ENCODE assay signal across 7 mouse cellular contexts in genomic region chr9:71188647-71189415, GRCm38 (mm10). TPM values are rescaled to one million over a fixed set of nuclear protein-coding genes. Genes with fewer than 3 reads are reported as not detected.
DNase-seq lines count a peak whose midpoint lies in the region; ATAC-seq and TF ChIP-seq lines count a peak whose summit lies in the region.

No protein-coding gene starts in this region.

- peak; percentile 79; the same call in 1 of the 2 replicates for TF ChIP-seq CTCF in small intestine, adult 2 months (IDR thresholded peaks at IDR 0.05; ENCODE audit: extremely low read depth, insufficient read length, insufficient replicate concordance, low read depth, low read length)

- H3K27ac ChIP-seq in intestine, embryonic 15.5 days = no peak overlapping the region
- no peak overlapping the region for H3K27ac ChIP-seq in midbrain, embryonic 10.5 days (replicated peaks)
- no peak overlapping the region for H3K27ac ChIP-seq in small intestine, adult 2 months (ENCODE audit: insufficient read depth, low read depth, low read length)

- no peaks in the 10 kb centered on the region for H3K4me1 ChIP-seq in intestine, embryonic 15.5 days (replicated peaks)
- H3K4me1 ChIP-seq in midbrain, embryonic 10.5 days = peaks cover 6% of the 10 kb centered on the region; the same call in 1 of the 2 replicates
- H3K4me1 ChIP-seq in small intestine, adult 2 months (ENCODE audit: control insufficient read depth, insufficient read depth, insufficient read length, low read length) = no peaks in the 10 kb centered on the region

- H3K9me3 ChIP-seq in intestine, embryonic 15.5 days = no peaks in the 10 kb centered on the region
- no peaks in the 10 kb centered on the region for H3K9me3 ChIP-seq in midbrain, embryonic 10.5 days (replicated peaks)

- no peak overlapping the region for H3K9ac ChIP-seq in intestine, embryonic 15.5 days

- peak overlapping the region; percentile 45 for H3K4me2 ChIP-seq in intestine, embryonic 15.5 days (replicated peaks)

- 13% methylated on average over 12 of the region's 12 CpGs for WGBS in intestine, embryonic 15.5 days
- 17% methylated on average over 12 of the region's 12 CpGs for WGBS in midbrain, embryonic 10.5 days
- WGBS in small intestine, adult 2 months = 4% methylated on average over 12 of the region's 12 CpGs

- intact Hi-C loops in gastrocnemius, postnatal 14 days (cut with DNase I; ENCODE audit: low total_unique reads) = loop anchor here (10.0 kb wide), 1 partner anchor 54 kb away; no protein-coding TSS in a partner anchor
- intact Hi-C loops in left cerebral cortex, postnatal 4 days (cut with DNase I) = loop anchor here (10.0 kb wide), 1 partner anchor 54 kb away; no protein-coding TSS in a partner anchor

- H3K4me3 ChIP-seq in intestine, embryonic 15.5 days (replicated peaks) = no peak overlapping the region
- peak overlapping the region; percentile 26 for H3K4me3 ChIP-seq in midbrain, embryonic 10.5 days
- no peak overlapping the region for H3K4me3 ChIP-seq in small intestine, adult 2 months (ENCODE audit: low read depth, low read length)

- no peaks in the 10 kb centered on the region for H3K27me3 ChIP-seq in intestine, embryonic 15.5 days (replicated peaks)
- no peaks in the 10 kb centered on the region for H3K27me3 ChIP-seq in midbrain, embryonic 10.5 days (ENCODE audit: low read depth, poor library complexity, severe bottlenecking)
- H3K27me3 ChIP-seq in small intestine, adult 2 months (ENCODE audit: control insufficient read depth, insufficient read depth, low read length) = no peaks in the 10 kb centered on the region

- no peak for TF ChIP-seq POLR2A in small intestine, adult 2 months (IDR thresholded peaks at IDR 0.05; ENCODE audit: low read depth, low read length)

- DNase-seq in adrenal gland, adult 8-10 months = peak; percentile 17
- peak; percentile 84 for DNase-seq in embryo, embryonic 10 days (ENCODE audit: low spot score)
- DNase-seq in gastrocnemius, postnatal 14 days = peak; percentile 62
- DNase-seq in left cerebral cortex, postnatal 4 days = peak; percentile 68
- DNase-seq in midbrain, embryonic 10.5 days (ENCODE audit: low spot score) = peak; percentile 74

- ATAC-seq in intestine, embryonic 15.5 days = peak; percentile 89

- H3K36me3 ChIP-seq in intestine, embryonic 15.5 days = no peaks in the 10 kb centered on the region
- no peaks in the 10 kb centered on the region for H3K36me3 ChIP-seq in midbrain, embryonic 10.5 days
- H3K36me3 ChIP-seq in small intestine, adult 2 months (ENCODE audit: control insufficient read depth, insufficient read depth, low read length) = no peaks in the 10 kb centered on the region

RNA-seq across cellular contexts. Expression of gene Aqp9, which starts 20.3 kb away (rescaled TPM):
- total RNA-seq in adrenal gland, adult 8-10 months (2022) = 1 to 10 TPM in 1 of 4 experiments, under 1 TPM in 2, not detected in 1; 0.35 to 1.2 (median 0.74) TPM
- total RNA-seq in gastrocnemius, postnatal 14 days (2021) = under 1 TPM in 1 of 2 experiments, not detected in 1; 0.09 TPM
- 0.74 and 1.0 TPM in 2 replicates for polyA plus RNA-seq in intestine, embryonic 15.5 days (2015; fragmentation: Nextera tagmentation; extraction: Ambion mirVana)
- 1 to 10 TPM in 1 of 2 experiments, under 1 TPM in 1; 0.87 to 1.5 TPM for total RNA-seq in left cerebral cortex, postnatal 4 days (2021)
- polyA plus RNA-seq in midbrain, embryonic 10.5 days (2016; fragmentation: Nextera tagmentation; extraction: Ambion mirVana) = 0.05 and 0.14 TPM in 2 replicates
- 0.06 and 0.10 TPM in 2 replicates for polyA plus RNA-seq in small intestine, adult 2 months (2012; rRNA removed)

RNA-seq across cellular contexts. Expression of gene Aldh1a2, which starts 26.8 kb away (rescaled TPM):
- 10 to 100 TPM; 53.9 to 84.0 (median 63.2) TPM for total RNA-seq in adrenal gland, adult 8-10 months (2022)
- 1 to 10 TPM; 4.7 to 6.1 TPM for total RNA-seq in gastrocnemius, postnatal 14 days (2021)
- 73.9 and 75.6 TPM in 2 replicates for polyA plus RNA-seq in intestine, embryonic 15.5 days (2015; fragmentation: Nextera tagmentation; extraction: Ambion mirVana)
- total RNA-seq in left cerebral cortex, postnatal 4 days (2021) = 10 to 100 TPM; 11.3 to 11.5 TPM
- polyA plus RNA-seq in midbrain, embryonic 10.5 days (2016; fragmentation: Nextera tagmentation; extraction: Ambion mirVana) = 0.57 and 0.81 TPM in 2 replicates
- polyA plus RNA-seq in small intestine, adult 2 months (2012; rRNA removed) = 5.7 and 6.2 TPM in 2 replicates

Comparison
In these comparisons a context has a peak if more than half of its experiments do, and no peak if none do; other contexts are left out.
1. DNase-seq: peak in every context shown above with its lines; median percentile 84 in embryo, embryonic 10 days; 74 in midbrain, embryonic 10.5 days; 68 in left cerebral cortex, postnatal 4 days; 62 in gastrocnemius, postnatal 14 days; 17 in adrenal gland, adult 8-10 months.
2. RNA of gene Aldh1a2, which starts 26.8 kb away (total RNA-seq): 53.9 to 84.0 TPM in adrenal gland, adult 8-10 months; 11.3 to 11.5 TPM in left cerebral cortex, postnatal 4 days and 4.7 to 6.1 TPM in gastrocnemius, postnatal 14 days; every median in the first group is over 4 times any median in the second.